Mouse (Mus musculus): ENCODE measurements at regions not wholly inside any gene's neighbourhood (a gene's known extent, or its start where the extent isn't known, plus 50 kb on each side); places are given as distances from the start of the nearest gene placed in this dataset.

DNA sequence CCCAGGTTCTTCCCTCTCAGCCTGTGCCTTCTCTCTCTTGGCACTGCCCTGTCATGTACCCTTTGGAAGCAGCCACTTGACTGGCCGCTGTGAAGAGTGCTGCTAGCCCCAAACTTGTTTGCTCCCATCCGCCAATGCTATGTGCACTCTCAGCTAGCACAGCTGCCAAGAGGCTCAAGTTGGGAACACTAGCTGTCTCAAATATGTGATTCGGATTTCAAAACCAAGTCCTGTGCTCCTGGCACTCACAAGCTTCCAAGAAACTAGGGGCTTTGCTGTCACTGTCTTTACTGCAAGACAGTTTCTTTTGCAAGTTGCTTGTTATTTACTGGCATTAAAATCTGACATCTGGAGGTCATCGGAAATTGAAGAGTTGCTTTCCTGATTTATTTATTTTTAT is 138.6 kb upstream of the Sgk1 start:
- no peaks in the 10 kb centered on the region for H3K4me1 ChIP-seq (ENCODE audit: control insufficient read depth, insufficient read depth, low read length)
- H3K27ac ChIP-seq (ENCODE audit: low read depth, low read length): no peak overlapping the region
- H3K36me3 ChIP-seq (ENCODE audit: control insufficient read depth, insufficient read depth, low read length): no peaks in the 10 kb centered on the region
- ATAC-seq (ENCODE audit: low FRiP score, low TSS enrichment): no peak
- WGBS: 83% methylated on average over 4 of the region's 4 CpGs
- no peaks in the 10 kb centered on the region for H3K9me3 ChIP-seq (ENCODE audit: control insufficient read depth, low read length)
- H3K9ac ChIP-seq (ENCODE audit: low read depth, low read length): no peak overlapping the region
- H3K4me2 ChIP-seq (replicated peaks; ENCODE audit: low read depth, low read length): no peak overlapping the region
- no peak overlapping the region for H3K4me3 ChIP-seq (ENCODE audit: low read length)
- H3K27me3 ChIP-seq (ENCODE audit: control insufficient read depth, insufficient read depth, low read length): no peaks in the 10 kb centered on the region

DNA sequence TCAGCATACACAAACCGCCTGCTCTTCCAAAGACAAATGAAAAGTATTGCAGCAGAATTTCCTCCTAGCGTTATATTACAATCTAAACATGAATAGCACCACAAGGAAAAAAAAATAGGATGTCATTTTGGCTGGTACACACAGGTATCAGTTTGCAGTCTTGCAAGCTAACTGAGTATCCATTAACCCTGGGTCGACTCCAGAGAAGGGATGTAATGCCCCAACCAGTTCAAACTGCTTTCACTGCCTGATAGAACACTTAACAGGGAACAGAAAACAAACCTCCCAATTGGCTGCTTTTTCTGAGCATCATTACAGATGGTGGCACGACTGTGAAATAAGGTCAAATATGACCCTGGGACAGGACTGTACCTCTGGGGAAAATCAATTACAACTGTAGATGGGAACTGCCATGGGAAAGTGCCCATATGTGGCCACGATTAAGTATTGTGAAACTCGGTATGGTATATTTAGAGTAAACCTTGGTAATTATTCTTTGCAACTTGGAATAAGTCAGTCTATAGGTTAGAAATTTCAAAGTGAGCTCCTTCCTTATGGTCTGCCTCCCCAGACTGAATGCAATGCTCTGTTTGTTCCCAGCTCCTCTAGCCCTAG is 137.5 kb upstream of the Sgk1 start:
- Histone ChIP-seq H3K4me2 (replicated peaks; ENCODE audit: low read depth, low read length) (no peak overlapping the region), H3K9ac (ENCODE audit: low read depth, low read length) (no peak overlapping the region), H3K4me1 (ENCODE audit: control insufficient read depth, insufficient read depth, low read length) (no peaks in the 10 kb centered on the region), H3K36me3 (ENCODE audit: control insufficient read depth, insufficient read depth, low read length) (no peaks in the 10 kb centered on the region), H3K27ac (ENCODE audit: low read depth, low read length) (no peak overlapping the region), H3K9me3 (ENCODE audit: control insufficient read depth, low read length) (no peaks in the 10 kb centered on the region), H3K4me3 (ENCODE audit: low read length) (no peak overlapping the region), H3K27me3 (ENCODE audit: control insufficient read depth, insufficient read depth, low read length) (no peaks in the 10 kb centered on the region)
- peak; percentile 83 for ATAC-seq (ENCODE audit: low FRiP score, low TSS enrichment)
- WGBS: 34% methylated on average over 6 of the region's 6 CpGs

DNA sequence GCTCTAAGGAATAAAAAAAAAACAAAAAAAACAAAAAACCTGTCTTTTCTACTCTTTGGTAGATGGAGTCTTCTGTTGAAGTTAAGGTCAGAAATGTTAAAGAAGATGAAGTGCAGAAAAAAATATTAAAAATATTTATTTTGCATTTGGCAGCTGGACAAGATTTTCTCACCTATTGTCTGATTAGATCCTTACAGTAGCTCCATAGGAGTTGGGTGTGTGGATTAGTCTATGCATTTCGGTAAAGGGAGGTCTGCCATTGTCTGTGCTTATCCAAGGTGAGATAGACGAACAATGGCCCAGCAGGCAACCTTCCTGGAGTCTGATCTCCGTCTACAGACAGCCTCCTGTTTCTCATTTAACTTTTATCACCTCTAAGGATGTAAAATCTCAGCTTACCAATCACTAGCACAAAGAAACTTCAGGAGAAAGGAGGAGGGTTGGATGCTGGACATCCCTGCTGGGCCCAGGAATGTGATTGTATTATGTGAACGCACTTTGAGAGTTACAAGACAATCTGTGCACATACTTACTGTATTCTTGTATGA is 136.0 kb upstream of the Sgk1 start:
- Histone ChIP-seq H3K4me3 (ENCODE audit: low read length) (no peak overlapping the region), H3K9ac (ENCODE audit: low read depth, low read length) (no peak overlapping the region), H3K4me1 (ENCODE audit: control insufficient read depth, insufficient read depth, low read length) (no peaks in the 10 kb centered on the region), H3K4me2 (replicated peaks; ENCODE audit: low read depth, low read length) (no peak overlapping the region), H3K27ac (ENCODE audit: low read depth, low read length) (no peak overlapping the region), H3K36me3 (ENCODE audit: control insufficient read depth, insufficient read depth, low read length) (no peaks in the 10 kb centered on the region), H3K27me3 (ENCODE audit: control insufficient read depth, insufficient read depth, low read length) (no peaks in the 10 kb centered on the region), H3K9me3 (ENCODE audit: control insufficient read depth, low read length) (no peaks in the 10 kb centered on the region)
- WGBS: 29% methylated on average over 4 of the region's 4 CpGs
- no peak for ATAC-seq (ENCODE audit: low FRiP score, low TSS enrichment)

DNA sequence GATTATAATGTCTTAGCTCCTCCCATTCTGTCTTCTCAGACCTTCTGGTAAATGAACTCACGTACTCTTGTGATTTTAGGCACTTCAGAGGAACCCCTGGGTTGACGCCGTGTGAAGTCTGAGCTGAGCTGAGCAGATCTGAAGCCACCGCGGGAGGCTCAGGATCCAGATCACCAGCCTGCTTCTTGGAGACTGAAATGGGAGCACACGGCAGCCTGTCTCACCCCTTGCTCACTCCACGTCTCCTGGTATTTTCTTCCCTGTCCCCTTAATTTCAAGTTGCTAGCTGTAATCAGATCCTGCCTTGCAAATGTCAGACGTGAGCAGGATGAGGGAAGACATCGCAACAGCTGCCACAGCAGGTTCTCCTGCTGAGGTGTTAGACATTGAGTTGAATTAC is 135.3 kb upstream of the Sgk1 start:
- Histone ChIP-seq H3K36me3 (ENCODE audit: control insufficient read depth, insufficient read depth, low read length) (no peaks in the 10 kb centered on the region), H3K9me3 (ENCODE audit: control insufficient read depth, low read length) (no peaks in the 10 kb centered on the region), H3K9ac (ENCODE audit: low read depth, low read length) (no peak overlapping the region), H3K27ac (ENCODE audit: low read depth, low read length) (no peak overlapping the region), H3K4me3 (ENCODE audit: low read length) (no peak overlapping the region), H3K27me3 (ENCODE audit: control insufficient read depth, insufficient read depth, low read length) (no peaks in the 10 kb centered on the region), H3K4me2 (replicated peaks; ENCODE audit: low read depth, low read length) (peak overlapping the region; percentile 11; the same call in 1 of the 2 replicates), H3K4me1 (ENCODE audit: control insufficient read depth, insufficient read depth, low read length) (no peaks in the 10 kb centered on the region)
- 5% methylated on average over 9 of the region's 9 CpGs for WGBS
- ATAC-seq (ENCODE audit: low FRiP score, low TSS enrichment): no peak

DNA sequence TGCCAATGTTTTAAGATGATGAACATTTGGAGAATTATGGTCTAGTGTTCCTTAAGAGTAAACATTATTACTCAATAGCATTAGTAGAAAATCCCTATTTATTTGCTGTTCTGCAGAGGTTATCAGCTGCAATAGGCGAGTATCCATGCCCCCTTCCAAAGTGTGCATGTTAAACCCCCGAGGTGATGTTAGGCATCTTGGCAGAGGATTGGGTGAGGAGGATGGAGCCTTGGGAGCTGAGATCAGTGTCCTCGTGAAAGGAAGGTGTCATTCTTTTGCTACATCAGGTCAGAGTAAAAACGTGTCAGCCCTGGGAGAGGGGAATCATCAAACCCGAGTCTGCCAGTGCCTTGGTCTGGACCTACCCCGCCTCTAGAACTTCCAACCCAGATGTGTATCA is 130.7 kb upstream of the Sgk1 start:
- H3K9ac ChIP-seq (ENCODE audit: low read depth, low read length): no peak overlapping the region
- H3K4me1 ChIP-seq (ENCODE audit: control insufficient read depth, insufficient read depth, low read length): no peaks in the 10 kb centered on the region
- H3K27ac ChIP-seq (ENCODE audit: low read depth, low read length): no peak overlapping the region
- no peaks in the 10 kb centered on the region for H3K9me3 ChIP-seq (ENCODE audit: control insufficient read depth, low read length)
- H3K27me3 ChIP-seq (ENCODE audit: control insufficient read depth, insufficient read depth, low read length): no peaks in the 10 kb centered on the region
- H3K36me3 ChIP-seq (ENCODE audit: control insufficient read depth, insufficient read depth, low read length): no peaks in the 10 kb centered on the region
- WGBS: 79% methylated on average over 6 of the region's 6 CpGs
- no peak overlapping the region for H3K4me3 ChIP-seq (ENCODE audit: low read length)
- H3K4me2 ChIP-seq (replicated peaks; ENCODE audit: low read depth, low read length): no peak overlapping the region
- ATAC-seq (ENCODE audit: low FRiP score, low TSS enrichment): no peak

- ATAC-seq (ENCODE audit: low FRiP score, low TSS enrichment): no peak
- no peak overlapping the region for H3K9ac ChIP-seq (ENCODE audit: low read depth, low read length)
- WGBS: 65% methylated on average over 3 of the region's 3 CpGs
Measured at GRCm38 (mm10) chr10:21752392-21752791, 129.6 kb upstream of the Sgk1 start.

DNA sequence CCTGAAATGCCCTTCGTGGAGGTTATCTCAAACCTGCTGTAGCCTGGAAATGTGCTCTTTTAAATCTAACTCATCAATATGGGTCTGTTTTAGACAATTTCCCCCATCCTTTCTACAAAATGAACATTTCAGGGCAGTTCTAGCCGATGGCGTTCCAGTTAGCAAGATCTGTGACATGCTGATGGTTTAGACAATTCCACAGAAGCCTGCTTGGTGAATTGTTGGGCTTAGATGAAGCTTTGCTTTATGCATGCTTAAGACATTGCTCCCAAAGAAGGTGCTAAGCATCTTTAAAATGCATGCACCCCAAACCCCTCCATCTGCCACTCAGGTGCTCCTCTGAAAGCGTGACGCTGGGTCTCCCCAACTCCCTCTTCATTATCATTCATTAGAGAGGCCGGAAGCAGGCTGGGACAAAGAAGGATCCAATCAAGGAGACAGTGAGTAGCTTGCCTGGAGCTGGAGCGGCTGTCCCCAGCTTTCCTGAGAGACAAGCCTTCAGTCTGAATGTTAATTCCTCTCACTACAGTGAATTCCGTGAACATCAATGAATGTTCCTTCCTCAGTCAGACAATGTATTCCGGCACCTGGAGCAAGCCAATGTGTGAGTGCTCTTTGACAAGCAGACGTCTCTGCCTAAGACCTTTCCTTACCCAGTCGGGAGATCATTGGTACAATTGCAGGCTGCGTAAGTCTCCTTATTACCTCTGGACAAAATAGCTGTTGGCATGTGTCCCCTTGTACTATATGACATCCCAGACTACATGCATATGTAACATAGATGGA is 127.0 kb upstream of the Sgk1 start:
- no peak for ATAC-seq (ENCODE audit: low FRiP score, low TSS enrichment)
- no peak overlapping the region for H3K9ac ChIP-seq (ENCODE audit: low read depth, low read length)
- WGBS: 73% methylated on average over 12 of the region's 12 CpGs

More at GRCm38 (mm10) chr10:21752392-21752791, 129.6 kb upstream of the Sgk1 start:
- Histone ChIP-seq H3K27ac (ENCODE audit: low read depth, low read length) (no peak overlapping the region), H3K9me3 (ENCODE audit: control insufficient read depth, low read length) (no peaks in the 10 kb centered on the region), H3K4me2 (replicated peaks; ENCODE audit: low read depth, low read length) (no peak overlapping the region), H3K36me3 (ENCODE audit: control insufficient read depth, insufficient read depth, low read length) (no peaks in the 10 kb centered on the region), H3K4me3 (ENCODE audit: low read length) (no peak overlapping the region), H3K4me1 (ENCODE audit: control insufficient read depth, insufficient read depth, low read length) (no peaks in the 10 kb centered on the region), H3K27me3 (ENCODE audit: control insufficient read depth, insufficient read depth, low read length) (no peaks in the 10 kb centered on the region)

GRCm38 (mm10) chr10:21755717-21756116 is 126.3 kb upstream of the Sgk1 start:
- no peak for ATAC-seq (ENCODE audit: low FRiP score, low TSS enrichment)
- Histone ChIP-seq H3K9ac (ENCODE audit: low read depth, low read length) (no peak overlapping the region), H3K27ac (ENCODE audit: low read depth, low read length) (no peak overlapping the region), H3K9me3 (ENCODE audit: control insufficient read depth, low read length) (no peaks in the 10 kb centered on the region), H3K4me3 (ENCODE audit: low read length) (no peak overlapping the region), H3K36me3 (ENCODE audit: control insufficient read depth, insufficient read depth, low read length) (no peaks in the 10 kb centered on the region), H3K4me2 (replicated peaks; ENCODE audit: low read depth, low read length) (no peak overlapping the region), H3K27me3 (ENCODE audit: control insufficient read depth, insufficient read depth, low read length) (no peaks in the 10 kb centered on the region), H3K4me1 (ENCODE audit: control insufficient read depth, insufficient read depth, low read length) (no peaks in the 10 kb centered on the region)
- 89% methylated on average over 4 of the region's 4 CpGs for WGBS

More for the DNA sequence above, 127.0 kb upstream of the Sgk1 start:
- Histone ChIP-seq H3K27ac (ENCODE audit: low read depth, low read length) (no peak overlapping the region), H3K4me1 (ENCODE audit: control insufficient read depth, insufficient read depth, low read length) (no peaks in the 10 kb centered on the region), H3K4me2 (replicated peaks; ENCODE audit: low read depth, low read length) (no peak overlapping the region), H3K27me3 (ENCODE audit: control insufficient read depth, insufficient read depth, low read length) (no peaks in the 10 kb centered on the region), H3K36me3 (ENCODE audit: control insufficient read depth, insufficient read depth, low read length) (no peaks in the 10 kb centered on the region), H3K9me3 (ENCODE audit: control insufficient read depth, low read length) (no peaks in the 10 kb centered on the region), H3K4me3 (ENCODE audit: low read length) (no peak overlapping the region)

GRCm38 (mm10) chr10:21756811-21757210 is 125.2 kb upstream of the Sgk1 start:
- Histone ChIP-seq H3K36me3 (ENCODE audit: control insufficient read depth, insufficient read depth, low read length) (no peaks in the 10 kb centered on the region), H3K4me3 (ENCODE audit: low read length) (no peak overlapping the region), H3K4me1 (ENCODE audit: control insufficient read depth, insufficient read depth, low read length) (no peaks in the 10 kb centered on the region), H3K27ac (ENCODE audit: low read depth, low read length) (no peak overlapping the region), H3K9me3 (ENCODE audit: control insufficient read depth, low read length) (no peaks in the 10 kb centered on the region), H3K9ac (ENCODE audit: low read depth, low read length) (no peak overlapping the region), H3K27me3 (ENCODE audit: control insufficient read depth, insufficient read depth, low read length) (no peaks in the 10 kb centered on the region), H3K4me2 (replicated peaks; ENCODE audit: low read depth, low read length) (no peak overlapping the region)
- no peak for ATAC-seq (ENCODE audit: low FRiP score, low TSS enrichment)
- WGBS: 80% methylated on average over 7 of the region's 7 CpGs
